Mouse (Mus musculus) CH12.LX (cell line): ENCODE results near the gene Adamts7.

ENCODE experiments used
- CTCF ChIP-seq, 2 experiments: IDR thresholded peaks in 1 of 2; conservative IDR thresholded peaks in 1 of 2; 2 replicates each; pipeline ENCODE4 v1.5.1; 2011 to 2012; ENCODE audit warnings: low read depth in 2 of 2, low read length in 2 of 2, improper control_type of control experiment in 1 of 2, inconsistent platforms in 1 of 2, mild to moderate bottlenecking in 1 of 2, moderate library complexity in 1 of 2
- ELF1 ChIP-seq: IDR thresholded peaks from 2 replicates; pipeline ENCODE4 v1.6.1; 2014; ENCODE audit warnings: low read depth, mild to moderate bottlenecking, inconsistent platforms, low read length, improper control_type of control experiment
- EP300 ChIP-seq: IDR thresholded peaks from 2 replicates; pipeline ENCODE4 v1.6.1; 2011; ENCODE audit warnings: low read length, improper control_type of control experiment
- MEF2A ChIP-seq: IDR thresholded peaks from 2 replicates; pipeline ENCODE4 v1.6.1; 2014; ENCODE audit warnings: low read depth, mild to moderate bottlenecking, inconsistent platforms, low read length, improper control_type of control experiment, borderline replicate concordance
- POLR2AphosphoS2 ChIP-seq: IDR thresholded peaks from 2 replicates; pipeline ENCODE4 v1.6.1; 2011; ENCODE audit warnings: low read depth, low read length, improper control_type of control experiment
- RCOR1 ChIP-seq: conservative IDR thresholded peaks from 2 replicates; pipeline ENCODE4 v1.6.1; 2012; ENCODE audit warnings: low read depth, mild to moderate bottlenecking, inconsistent platforms, low read length, improper control_type of control experiment
- USF1 ChIP-seq: IDR thresholded peaks from 2 replicates; pipeline ENCODE4 v1.6.1; 2014; ENCODE audit warnings: low read depth, mild to moderate bottlenecking, inconsistent platforms, low read length, improper control_type of control experiment
- USF2 ChIP-seq: conservative IDR thresholded peaks from 2 replicates; pipeline ENCODE4 v1.6.1; 2011; ENCODE audit warnings: low read depth, low read length, improper control_type of control experiment

DNA sequence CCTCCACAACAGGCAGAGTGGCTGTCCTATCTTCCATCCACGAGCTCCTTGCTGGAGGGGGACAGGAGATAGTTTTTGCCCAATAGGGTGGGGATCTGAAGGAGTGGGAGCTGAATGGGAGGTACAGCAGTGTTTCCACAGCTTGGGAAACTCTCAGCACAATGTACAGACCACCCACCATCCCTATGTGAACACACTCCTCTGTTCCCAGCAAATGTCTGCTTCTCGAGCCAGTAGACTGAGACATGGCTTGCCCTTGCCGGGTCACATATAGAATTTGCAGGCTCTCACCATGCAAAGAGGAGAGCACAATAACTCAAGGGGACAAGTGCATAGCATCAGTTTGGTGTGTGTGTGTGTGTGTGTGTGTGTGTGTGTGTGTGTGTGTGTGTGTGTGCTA lies 20.7 kb downstream of the Adamts7 start:
- TF ChIP-seq RCOR1 (no peak), ELF1 (no peak), USF2 (no peak), MEF2A (no peak), USF1 (no peak), EP300 (no peak), POLR2AphosphoS2 (no peak), CTCF (conservative IDR thresholded peaks at IDR 0.05 in 1 of 2, IDR thresholded peaks at IDR 0.05 in 1 of 2; ENCODE audit: low read depth in 2 of 2, low read length in 2 of 2) (no peak)
